Mouse (Mus musculus) c-Kit-positive CD71-positive TER-119-positive erythroid progenitor cells, embryonic 14.5 days (primary cell): ENCODE measurements around the gene Gm8994.

ENCODE experiments used
- DNase-seq: peaks from one replicate; pipeline ENCODE4 v3.0.0-alpha.2; 2013; ENCODE audit warnings: low spot score

The Gm8994 gene

DNA sequence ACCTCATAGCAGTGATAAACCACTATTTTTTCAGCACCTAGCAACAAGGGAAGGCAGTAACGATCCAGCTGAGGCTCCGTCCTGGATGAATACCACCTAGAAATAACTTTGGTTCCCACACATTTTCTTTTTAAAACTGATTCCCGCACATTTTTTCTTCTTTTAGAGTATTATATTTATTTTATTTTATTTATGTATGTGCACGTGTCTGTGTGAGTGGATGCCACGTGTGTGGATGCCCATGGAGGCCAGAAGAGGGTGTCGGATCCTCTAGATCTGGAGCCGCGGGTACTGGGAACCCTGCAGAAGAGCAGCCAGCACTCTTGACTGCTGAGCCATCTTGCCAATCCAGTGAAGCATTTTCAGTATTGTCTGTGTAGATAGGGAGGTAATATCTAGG lies 36.0 kb downstream of the Gm8994 start:
- no peak for DNase-seq

DNA sequence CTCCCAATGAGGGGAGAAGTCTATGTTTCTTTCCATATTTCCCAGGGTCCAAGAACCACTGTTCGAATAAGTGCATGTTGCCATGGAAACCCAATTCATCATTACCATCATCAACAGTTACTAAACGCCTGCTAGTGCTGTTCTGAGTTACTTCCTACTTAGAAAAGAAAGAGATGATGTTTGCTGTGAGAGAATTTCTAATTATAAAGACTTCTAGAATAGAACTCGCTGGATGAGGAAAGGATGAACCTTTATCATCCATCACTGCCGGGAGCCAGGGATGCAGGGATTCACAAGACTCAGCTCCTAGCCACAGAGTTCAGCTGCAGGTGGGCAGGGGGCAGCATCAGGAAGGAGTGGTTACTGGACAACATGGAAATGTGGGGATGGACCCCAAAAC lies 36.7 kb downstream of the Gm8994 start:
- no peak for DNase-seq

DNA sequence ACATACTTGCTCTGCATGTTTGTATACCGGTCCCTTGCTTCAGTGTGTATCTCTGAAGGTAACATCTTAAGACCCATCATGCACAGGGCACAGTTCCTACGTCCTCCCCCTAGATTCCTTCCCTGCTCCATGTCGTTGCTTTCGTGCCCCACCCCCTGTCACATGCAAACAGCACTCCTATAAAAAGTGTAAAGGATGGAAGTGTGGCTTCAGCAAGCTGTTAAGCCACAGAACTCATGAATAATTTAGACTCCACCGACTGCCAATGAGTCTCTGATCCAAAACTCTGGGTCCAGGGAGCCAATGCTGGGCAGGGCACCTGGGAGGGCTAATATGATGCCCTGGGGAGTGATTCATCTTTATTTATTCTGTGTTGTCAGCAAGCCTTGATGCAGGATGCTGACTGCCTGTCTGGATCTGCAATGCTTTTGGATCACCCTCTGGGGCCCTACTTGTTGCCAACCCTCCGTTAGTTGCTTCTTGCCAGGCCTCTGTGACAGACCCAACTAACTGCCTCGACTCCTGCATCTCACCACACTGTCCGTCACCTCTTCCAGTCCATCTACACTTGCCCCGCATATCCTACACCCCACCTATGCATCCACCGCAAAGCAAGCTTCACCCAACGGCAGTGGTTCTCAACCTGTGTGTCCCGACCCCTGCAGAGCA lies 37.2 kb downstream of the Gm8994 start:
- no peak for DNase-seq

DNA sequence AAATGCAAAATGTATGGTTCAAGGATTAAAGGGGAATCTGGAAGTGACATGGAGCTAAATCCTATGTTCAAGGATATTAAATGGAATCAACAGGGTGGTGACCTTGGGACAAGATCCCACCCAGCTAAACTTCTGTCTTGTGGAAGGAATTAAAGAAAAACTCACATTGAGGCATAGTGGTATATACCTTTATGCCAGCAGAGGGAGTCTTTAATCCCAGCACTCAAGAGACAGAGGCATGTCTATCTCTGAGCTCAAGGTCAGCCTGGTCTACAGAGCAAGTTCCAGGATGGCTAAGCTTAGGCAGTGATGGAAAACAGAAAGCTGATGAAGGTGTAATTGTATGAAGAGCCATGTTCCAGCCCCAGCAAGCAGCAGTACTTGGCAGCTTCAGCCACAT lies 48.8 kb downstream of the Gm8994 start:
- no peak for DNase-seq
